Mouse (Mus musculus): ENCODE measurements around the gene Exo1. TPM values are rescaled to one million over a fixed set of nuclear protein-coding genes. Genes with fewer than 3 reads are reported as not detected.

Exo1 gene
- 1 to 10 TPM; 2.0 to 3.4 TPM for total RNA-seq (2021)

GRCm38 (mm10) chr1:175880453-175881296 is at the start of gene Exo1:
Exo1 (plus strand) TSS chr1:175880581.
- intact Hi-C loops (cut with DNase I): no loop called here

GRCm38 (mm10) chr1:175855515-175855914 is 24.9 kb upstream of the Exo1 start:
- intact Hi-C loops (cut with DNase I): no loop called here
- DNase-seq (ENCODE audit: extremely low spot score in 1 of 2, low spot score in 2 of 2): no peak

More at GRCm38 (mm10) chr1:175880453-175881296, at the start of gene Exo1:
- peak; percentile 83 to 89 for DNase-seq (ENCODE audit: extremely low spot score in 1 of 2, low spot score in 2 of 2)

- no peak for DNase-seq (ENCODE audit: extremely low spot score in 1 of 2, low spot score in 2 of 2)
- intact Hi-C loops (cut with DNase I): loop anchor here (10.0 kb wide), 1 partner anchor 172 kb away; the partner anchor contains the start of genes Chml, Opn3 and Wdr64
Observed at GRCm38 (mm10) chr1:175867050-175867449, 13.3 kb upstream of the Exo1 start.

- DNase-seq (ENCODE audit: extremely low spot score in 1 of 2, low spot score in 2 of 2): peak in 1 of 2 experiments; percentile 9
- intact Hi-C loops (cut with DNase I): loop anchor here (10.0 kb wide), 1 partner anchor 173 kb away; the partner anchor contains the start of genes Chml, Opn3 and Wdr64
Observed at GRCm38 (mm10) chr1:175867558-175867957, 12.8 kb upstream of the Exo1 start.

GRCm38 (mm10) chr1:175870716-175871115 is 9.7 kb upstream of the Exo1 start:
- intact Hi-C loops (cut with DNase I): no loop called here
- peak in 1 of 2 experiments; percentile 10 for DNase-seq (ENCODE audit: extremely low spot score in 1 of 2, low spot score in 2 of 2)

GRCm38 (mm10) chr1:175872028-175872816 is 8.2 kb upstream of the Exo1 start:
- intact Hi-C loops (cut with DNase I): no loop called here
- DNase-seq (ENCODE audit: extremely low spot score in 1 of 2, low spot score in 2 of 2): no peak

- intact Hi-C loops (cut with DNase I): no loop called here
- no peak for DNase-seq (ENCODE audit: extremely low spot score in 1 of 2, low spot score in 2 of 2)
Observed at GRCm38 (mm10) chr1:175883398-175883797, 3.0 kb downstream of the Exo1 start.

- intact Hi-C loops (cut with DNase I): no loop called here
- no peak for DNase-seq (ENCODE audit: extremely low spot score in 1 of 2, low spot score in 2 of 2)
Observed at GRCm38 (mm10) chr1:175893263-175893662, 12.9 kb downstream of the Exo1 start.

- intact Hi-C loops (cut with DNase I): no loop called here
- DNase-seq (ENCODE audit: extremely low spot score in 1 of 2, low spot score in 2 of 2): no peak
Observed at GRCm38 (mm10) chr1:175893726-175894125, 13.3 kb downstream of the Exo1 start.

GRCm38 (mm10) chr1:175911207-175911606 is 30.8 kb downstream of the Exo1 start:
- no peak for DNase-seq (ENCODE audit: extremely low spot score in 1 of 2, low spot score in 2 of 2)
- intact Hi-C loops (cut with DNase I): no loop called here

GRCm38 (mm10) chr1:175912038-175912437 is 31.7 kb downstream of the Exo1 start:
- intact Hi-C loops (cut with DNase I): no loop called here
- no peak for DNase-seq (ENCODE audit: extremely low spot score in 1 of 2, low spot score in 2 of 2)

- intact Hi-C loops (cut with DNase I): no loop called here
- DNase-seq (ENCODE audit: extremely low spot score in 1 of 2, low spot score in 2 of 2): no peak
Observed at GRCm38 (mm10) chr1:175913728-175914303, 33.4 kb downstream of the Exo1 start.

GRCm38 (mm10) chr1:175920029-175920428 is 39.6 kb downstream of the Exo1 start, which contains the start of gene Gm38100:
Gm38100 (plus strand) TSS chr1:175920329.
- no peak for DNase-seq (ENCODE audit: extremely low spot score in 1 of 2, low spot score in 2 of 2)
- intact Hi-C loops (cut with DNase I): loop anchor here (5.0 to 10.0 kb wide), 3 partner anchors 248 to 885 kb away; partner anchors contain the start of gene Fh1

GRCm38 (mm10) chr1:175921091-175921490 is 40.7 kb downstream of the Exo1 start:
- intact Hi-C loops (cut with DNase I): loop anchor here (5.0 to 10.0 kb wide), 3 partner anchors 249 to 886 kb away; partner anchors contain the start of gene Fh1
- no peak for DNase-seq (ENCODE audit: extremely low spot score in 1 of 2, low spot score in 2 of 2)

- intact Hi-C loops (cut with DNase I): loop anchor here (5.0 to 10.0 kb wide), 3 partner anchors 252 to 889 kb away; partner anchors contain the start of gene Fh1
Observed at GRCm38 (mm10) chr1:175923848-175924787, 43.7 kb downstream of the Exo1 start.

GRCm38 (mm10) chr1:175931391-175931790 is 51.0 kb downstream of the Exo1 start:
- intact Hi-C loops (cut with DNase I): loop anchor here (10.0 kb wide), 1 partner anchor 933 kb away; no protein-coding TSS in a partner anchor
- no peak for DNase-seq (ENCODE audit: extremely low spot score in 1 of 2, low spot score in 2 of 2)

More at GRCm38 (mm10) chr1:175923848-175924787, 43.7 kb downstream of the Exo1 start:
- peak; percentile 71 to 75 for DNase-seq (ENCODE audit: extremely low spot score in 1 of 2, low spot score in 2 of 2)

GRCm38 (mm10) chr1:175936282-175936737 is 55.9 kb downstream of the Exo1 start:
- DNase-seq (ENCODE audit: extremely low spot score in 1 of 2, low spot score in 2 of 2): peak; percentile 67 to 83
- intact Hi-C loops (cut with DNase I): loop anchor here (2.0 to 10.0 kb wide), 3 partner anchors 286 to 928 kb away; no protein-coding TSS in a partner anchor

All from left cerebral cortex, postnatal 10 days (tissue).